Mouse (Mus musculus) kidney, adult 2 months (tissue): ENCODE measurements around the gene Ptpn13. TPM values are rescaled to one million over a fixed set of nuclear protein-coding genes. Genes with fewer than 3 reads are reported as not detected.

Experiments
- DNase-seq: peaks from one replicate; pipeline ENCODE4 v3.0.0; 2021
- H3K27ac ChIP-seq: fragments of 200-500 bp; 2 replicates; pipeline ENCODE4 v1.5.1; 2012; ENCODE audit warnings: low read depth, low read length, control low read depth, inconsistent platforms; ENCODE audit not compliant: insufficient read depth
- H3K27me3 ChIP-seq: fragments of 200-500 bp; replicated peaks from 2 replicates; pipeline ENCODE4 v1.6.1; 2012; ENCODE audit warnings: mild to moderate bottlenecking, moderate library complexity, low read length, inconsistent platforms; ENCODE audit not compliant: control insufficient read depth, insufficient read depth
- H3K36me3 ChIP-seq: fragments of 200-500 bp; 2 replicates; pipeline ENCODE4 v1.6.1; 2012; ENCODE audit warnings: mild to moderate bottlenecking, moderate library complexity, low read length, inconsistent platforms; ENCODE audit not compliant: control insufficient read depth, insufficient read depth
- H3K4me1 ChIP-seq: fragments of 200-500 bp; 2 replicates; pipeline ENCODE4 v1.6.1; 2011; ENCODE audit warnings: low read length; ENCODE audit not compliant: control insufficient read depth, insufficient read depth
- H3K4me3 ChIP-seq: fragments of 200-500 bp; 2 replicates; pipeline ENCODE4 v1.5.1; 2011; ENCODE audit warnings: mild to moderate bottlenecking, low read depth, low read length, control low read depth; ENCODE audit not compliant: insufficient read depth
- CTCF ChIP-seq: fragments of 200-500 bp; conservative IDR thresholded peaks from 2 replicates; pipeline ENCODE4 v1.5.1; 2011; ENCODE audit warnings: low read depth, mild to moderate bottlenecking, control low read depth, low read length, moderate library complexity, mixed read lengths; ENCODE audit not compliant: insufficient read depth, insufficient read length
- POLR2A ChIP-seq: fragments of 200-500 bp; IDR thresholded peaks from one replicate; pipeline ENCODE4 v1.6.1; 2011; ENCODE audit warnings: low read depth, low read length, control low read depth
- WGBS: fragments of 180-500 bp; shearing (Covaris S2); methylation state at CpG from one replicate; pipeline ENCODE4 v1.1.7; 2018; 5-methylcytosine and 5-hydroxymethylcytosine counted together
- polyA plus RNA-seq: library from polyadenylated mRNA; depleted of rRNA; stranded (reverse); fragments of >200 nt; gene quantifications from 2 replicates; pipeline ENCODE4 v1.2.3, GENCODE M21; 2012

Gene Ptpn13
- polyA plus RNA-seq, 1 experiment, result 23.7 TPM

- Histone ChIP-seq H3K27me3 (no peaks in the 10 kb centered on the region), H3K4me3 (no peak overlapping the region), H3K4me1 (no peaks in the 10 kb centered on the region), H3K36me3 (no peaks in the 10 kb centered on the region; the same call in none of the 2 replicates), H3K27ac (no peak overlapping the region)
- WGBS, result 87% methylated on average over 20 of the region's 20 CpGs
- no peak for DNase-seq
- no peak for TF ChIP-seq CTCF
- no peak for TF ChIP-seq POLR2A
These were observed 120.5 kb downstream of the Ptpn13 start for GRCm38 (mm10) chr5:103545381-103546000.

GRCm38 (mm10) chr5:103554769-103555168 is 129.8 kb downstream of the Ptpn13 start:
- H3K27ac ChIP-seq, result no peak overlapping the region
- no peaks in the 10 kb centered on the region for H3K27me3 ChIP-seq
- WGBS, result 90% methylated on average over 16 of the region's 16 CpGs
- H3K4me1 ChIP-seq, result no peaks in the 10 kb centered on the region
- DNase-seq, result no peak
- no peak for TF ChIP-seq POLR2A
- no peak for TF ChIP-seq CTCF
- peaks cover 11% of the 10 kb centered on the region for H3K36me3 ChIP-seq
- H3K4me3 ChIP-seq, result no peak overlapping the region

GRCm38 (mm10) chr5:103560546-103560945 is 135.6 kb downstream of the Ptpn13 start:
- Histone ChIP-seq H3K27ac (no peak overlapping the region), H3K4me3 (no peak overlapping the region), H3K36me3 (peaks cover 12% of the 10 kb centered on the region), H3K4me1 (no peaks in the 10 kb centered on the region), H3K27me3 (no peaks in the 10 kb centered on the region)
- WGBS, result 87% methylated on average over 9 of the region's 9 CpGs
- DNase-seq, result peak; percentile 68
- no peak for TF ChIP-seq POLR2A

- peak; percentile 51 for DNase-seq
- H3K36me3 ChIP-seq, result peaks cover 1% of the 10 kb centered on the region
- no peaks in the 10 kb centered on the region for H3K4me1 ChIP-seq
- H3K27ac ChIP-seq, result no peak overlapping the region
- TF ChIP-seq CTCF, result no peak
- TF ChIP-seq POLR2A, result no peak
- WGBS, result 59% methylated on average over 4 of the region's 4 CpGs
- H3K27me3 ChIP-seq, result no peaks in the 10 kb centered on the region
- H3K4me3 ChIP-seq, result no peak overlapping the region
These were observed 143.0 kb downstream of the Ptpn13 start for GRCm38 (mm10) chr5:103568034-103568433.

GRCm38 (mm10) chr5:103569446-103569845 is 144.5 kb downstream of the Ptpn13 start:
- Histone ChIP-seq H3K27ac (no peak overlapping the region), H3K4me1 (no peaks in the 10 kb centered on the region), H3K4me3 (no peak overlapping the region), H3K27me3 (no peaks in the 10 kb centered on the region), H3K36me3 (peaks cover 1% of the 10 kb centered on the region)
- 86% methylated on average over 9 of the region's 9 CpGs for WGBS
- TF ChIP-seq CTCF (no peak), POLR2A (no peak)
- DNase-seq, result no peak

GRCm38 (mm10) chr5:103579680-103580420 is 154.9 kb downstream of the Ptpn13 start:
- 68% methylated on average over 11 of the region's 11 CpGs for WGBS
- H3K27me3 ChIP-seq, result no peaks in the 10 kb centered on the region
- no peak for TF ChIP-seq CTCF
- no peak for TF ChIP-seq POLR2A
- DNase-seq, result peak; percentile 16
- H3K4me1 ChIP-seq, result no peaks in the 10 kb centered on the region
- H3K27ac ChIP-seq, result no peak overlapping the region
- no peak overlapping the region for H3K4me3 ChIP-seq
- H3K36me3 ChIP-seq, result peaks cover 4% of the 10 kb centered on the region

GRCm38 (mm10) chr5:103587219-103587618 is 162.2 kb downstream of the Ptpn13 start:
- TF ChIP-seq POLR2A (no peak), CTCF (peak; percentile 42; the same call in 1 of the 2 replicates)
- H3K36me3 ChIP-seq, result no peaks in the 10 kb centered on the region; the same call in none of the 2 replicates

More at GRCm38 (mm10) chr5:103587219-103587618, 162.2 kb downstream of the Ptpn13 start:
- Histone ChIP-seq H3K4me1 (no peaks in the 10 kb centered on the region), H3K27ac (no peak overlapping the region), H3K27me3 (no peaks in the 10 kb centered on the region), H3K4me3 (no peak overlapping the region)
- 79% methylated on average over 7 of the region's 7 CpGs for WGBS
- peak; percentile 22 for DNase-seq
